Mouse (Mus musculus) granulocyte monocyte progenitor cell, adult 5-6 weeks (primary cell): Measurements from ENCODE around the gene Slc16a11. TPM values are rescaled to one million over a fixed set of nuclear protein-coding genes. Genes with fewer than 3 reads are reported as not detected.

Experiments
- ATAC-seq: replicated peaks from 2 replicates; pipeline ENCODE4 v1.8.0; 2016; ENCODE audit warnings: mild to moderate bottlenecking, moderate TSS enrichment, inconsistent platforms; ENCODE audit not compliant: poor library complexity, severe bottlenecking
- total RNA-seq, 2 experiments: library from RNA; stranded (forward) in 1 of 2; stranded (reverse) in 1 of 2; fragments of 200-712, 200-1000 nt in 1 of 2; fragments of >200 nt in 1 of 2; fragmentation: Nextera tagmentation in 1 of 2; gene quantifications; 2 replicates each; pipeline ENCODE4 v1.2.3; 2014 to 2017

Slc16a11 gene
- total RNA-seq, 2 experiments from 2014 or later: not detected

GRCm38 (mm10) chr11:70221603-70222500, 9.3 kb downstream of the Slc16a11 start:
- ATAC-seq: no peak

GRCm38 (mm10) chr11:70223724-70224123, 11.2 kb downstream of the Slc16a11 start:
- ATAC-seq: no peak; the same call in 1 of the 2 replicates

GRCm38 (mm10) chr11:70225798-70226601, 13.4 kb downstream of the Slc16a11 start:
- ATAC-seq: no peak

- ATAC-seq: no peak
Observed at GRCm38 (mm10) chr11:70226602-70226890, 14.0 kb downstream of the Slc16a11 start.

GRCm38 (mm10) chr11:70227126-70227525, 14.6 kb downstream of the Slc16a11 start:
- no peak for ATAC-seq

GRCm38 (mm10) chr11:70227661-70228245, 15.2 kb downstream of the Slc16a11 start:
- no peak for ATAC-seq

- peak; percentile 46 for ATAC-seq
Observed at GRCm38 (mm10) chr11:70228828-70229227, 16.3 kb downstream of the Slc16a11 start.

GRCm38 (mm10) chr11:70229260-70230010, 16.9 kb downstream of the Slc16a11 start, which contains the start of gene Bcl6b:
Gene Bcl6b (minus strand): TSS chr11:70229798.
- no peak for ATAC-seq

GRCm38 (mm10) chr11:70230239-70230727, 17.7 kb downstream of the Slc16a11 start:
- ATAC-seq: peak; percentile 90

- ATAC-seq: no peak
Observed at GRCm38 (mm10) chr11:70232546-70232945, 20.0 kb downstream of the Slc16a11 start.

- ATAC-seq: no peak
Observed at GRCm38 (mm10) chr11:70233016-70233415, 20.5 kb downstream of the Slc16a11 start.

GRCm38 (mm10) chr11:70234037-70234436, 21.5 kb downstream of the Slc16a11 start:
- ATAC-seq: no peak

- no peak for ATAC-seq
Observed at GRCm38 (mm10) chr11:70234497-70234896, 21.9 kb downstream of the Slc16a11 start.

GRCm38 (mm10) chr11:70235254-70235900, 22.8 kb downstream of the Slc16a11 start:
- no peak for ATAC-seq

GRCm38 (mm10) chr11:70236717-70237116, 24.2 kb downstream of the Slc16a11 start:
- no peak for ATAC-seq

GRCm38 (mm10) chr11:70237457-70238167, 25.1 kb downstream of the Slc16a11 start, which contains the start of gene 0610010K14Rik:
Gene 0610010K14Rik (minus strand): TSS chr11:70237914.
- ATAC-seq: peak; percentile 85

GRCm38 (mm10) chr11:70238591-70239440, 26.3 kb downstream of the Slc16a11 start:
- ATAC-seq: no peak
